Mouse (Mus musculus) fibroblast of lung, adult 2 months (primary cell): ENCODE measurements around the gene Tank.

Experiments
- DNase-seq: peaks from one replicate; pipeline ENCODE4 v3.0.0-alpha.2; 2011; ENCODE audit warnings: low read depth

Gene Tank

GRCm38 (mm10) chr2:61655382-61656281, 77.2 kb downstream of the Tank start:
- DNase-seq, result no peak

DNA sequence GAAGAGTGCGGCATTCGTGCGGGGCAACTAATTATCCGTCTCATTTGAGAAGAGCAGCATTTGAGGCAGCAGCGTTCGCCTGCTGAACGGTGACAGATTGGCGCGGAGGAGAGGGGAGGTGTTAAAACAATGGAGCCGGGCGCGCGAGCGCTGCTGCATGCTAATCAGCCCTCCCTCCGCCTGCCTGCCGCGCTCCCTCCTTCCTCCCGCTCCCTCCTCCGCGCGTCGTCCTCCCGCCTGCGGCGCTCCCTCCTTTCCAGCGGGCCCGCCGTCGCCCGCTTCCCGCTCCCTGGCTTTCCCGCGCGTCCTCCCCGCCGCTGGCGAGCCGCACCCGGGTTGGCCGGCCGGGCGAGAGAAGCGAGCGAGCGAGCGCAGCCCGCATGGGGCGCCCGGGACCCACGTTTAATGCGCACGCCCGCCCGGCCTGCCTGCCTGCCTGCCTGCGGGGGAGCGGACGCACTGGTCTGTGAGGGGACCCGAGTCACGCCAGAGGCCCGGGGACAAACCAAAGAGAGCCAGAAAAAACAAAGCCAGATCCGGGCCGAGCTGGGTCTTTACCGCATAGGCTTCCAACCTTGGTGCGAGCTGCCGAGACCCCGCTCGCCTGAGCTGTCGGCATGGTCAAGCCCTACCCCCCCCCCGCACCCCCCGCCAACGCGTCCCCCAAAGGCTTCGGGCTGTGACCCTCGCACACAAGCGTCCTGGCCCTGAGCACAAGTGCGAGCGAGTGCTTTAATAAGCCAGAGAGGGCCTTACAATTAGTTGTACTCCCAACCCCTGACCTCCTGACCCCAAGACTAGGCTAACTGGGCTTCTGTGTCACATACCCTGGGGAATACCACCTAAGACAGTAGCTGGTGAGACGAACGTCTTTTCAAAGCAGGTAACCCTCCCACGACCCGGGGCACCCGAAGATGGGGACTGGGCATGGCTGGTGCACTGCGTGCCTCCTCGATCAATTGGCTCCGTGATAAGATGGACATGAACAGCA, 78.3 kb downstream of the Tank start:
- no peak for DNase-seq

DNA sequence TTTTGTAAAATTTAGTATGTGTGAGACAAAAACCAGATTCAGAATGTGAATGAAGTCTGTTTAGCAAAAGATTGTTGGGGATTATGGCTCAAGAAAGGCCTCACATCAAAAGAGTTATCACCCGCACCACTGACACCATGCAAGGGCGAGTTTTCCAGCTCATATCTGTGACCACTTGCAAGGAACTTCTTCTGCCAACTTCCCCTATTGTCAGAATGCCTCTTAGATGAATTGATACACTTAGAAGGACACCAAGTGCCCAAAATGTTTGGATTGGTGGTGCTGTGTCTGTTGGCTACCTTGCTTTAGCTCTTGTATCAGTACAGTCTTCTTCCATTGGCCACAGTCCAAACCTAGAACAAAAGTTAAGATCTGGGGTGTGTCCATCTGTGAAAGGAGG, 80.9 kb downstream of the Tank start:
- DNase-seq, result no peak

GRCm38 (mm10) chr2:61662833-61663232, 84.4 kb downstream of the Tank start:
- no peak for DNase-seq

DNA sequence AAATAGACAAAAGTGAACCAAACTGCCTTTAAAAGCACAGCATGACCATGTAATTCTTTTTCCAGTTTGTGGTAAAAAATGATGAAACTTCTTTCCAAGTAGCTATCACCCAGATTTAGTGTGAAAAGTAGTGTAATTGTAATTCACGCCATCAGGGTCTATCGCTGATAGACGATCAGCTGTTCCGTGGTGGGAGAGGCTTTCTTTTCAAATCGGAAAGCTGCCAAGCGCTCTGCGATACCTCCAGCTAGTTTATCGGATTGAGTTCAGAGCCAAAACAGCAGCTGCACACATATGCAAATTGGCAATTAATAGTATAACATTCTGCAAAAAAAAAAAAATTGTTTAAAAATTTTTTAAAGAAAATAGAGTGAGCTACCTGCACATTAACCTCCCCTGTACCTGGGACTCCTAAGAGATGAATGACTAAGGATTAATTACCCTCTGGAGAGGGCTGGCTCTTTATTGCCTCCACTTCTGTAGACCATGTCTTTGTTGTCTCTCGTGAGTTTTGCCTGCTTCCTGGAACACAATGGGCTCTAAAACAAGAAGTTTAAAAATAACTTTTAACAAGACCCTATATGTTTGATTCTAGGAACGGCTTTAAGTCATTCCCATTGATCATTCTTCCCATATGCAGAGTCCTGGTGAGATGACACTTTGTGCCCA, 85.3 kb downstream of the Tank start:
- no peak for DNase-seq

GRCm38 (mm10) chr2:61667420-61667819, 89.0 kb downstream of the Tank start:
- DNase-seq, result no peak

- no peak for DNase-seq
Observed at GRCm38 (mm10) chr2:61668260-61668659, 89.9 kb downstream of the Tank start.

- no peak for DNase-seq
Observed at GRCm38 (mm10) chr2:61674555-61674954, 96.2 kb downstream of the Tank start.

- DNase-seq, result no peak
Observed at GRCm38 (mm10) chr2:61681572-61681971, 103.2 kb downstream of the Tank start.

- no peak for DNase-seq
Observed at GRCm38 (mm10) chr2:61686533-61686932, 108.1 kb downstream of the Tank start.

DNA sequence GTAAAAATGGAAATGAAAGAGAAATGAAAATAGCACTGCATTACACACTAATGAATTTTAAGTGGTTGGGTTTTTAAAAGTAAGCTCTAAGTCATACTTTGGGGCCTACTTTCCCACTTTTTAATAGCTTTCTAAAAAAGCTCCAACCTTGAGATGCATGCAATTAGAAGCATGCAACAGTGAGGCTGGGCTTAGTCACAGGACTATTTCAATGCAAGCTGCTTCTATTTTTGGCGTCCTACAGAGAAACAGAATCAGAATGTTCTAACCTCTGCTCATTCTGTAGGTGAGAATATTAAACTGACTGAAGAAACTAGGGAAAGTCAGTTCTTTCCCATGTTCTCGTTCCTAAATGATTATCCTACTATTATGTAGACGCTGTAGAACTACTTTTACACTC, 110.7 kb downstream of the Tank start:
- no peak for DNase-seq
